Mouse (Mus musculus) kidney, adult 2 months (tissue): ENCODE data around the gene Slc22a6.

Experiments
- CTCF ChIP-seq: fragments of 200-500 bp; conservative IDR thresholded peaks from 2 replicates; pipeline ENCODE4 v1.5.1; 2011; ENCODE audit warnings: low read depth, mild to moderate bottlenecking, control low read depth, low read length, moderate library complexity, mixed read lengths; ENCODE audit not compliant: insufficient read depth, insufficient read length
- POLR2A ChIP-seq: fragments of 200-500 bp; IDR thresholded peaks from one replicate; pipeline ENCODE4 v1.6.1; 2011; ENCODE audit warnings: low read depth, low read length, control low read depth

GRCm38 (mm10) chr19:8569453-8569863 is 48.4 kb upstream of the Slc22a6 start:
- TF ChIP-seq CTCF (peak; percentile 46), POLR2A (no peak)
